Mouse (Mus musculus) lung, embryonic 16.5 days (tissue): ENCODE measurements around the gene Rps19bp1. TPM values are rescaled to one million over a fixed set of nuclear protein-coding genes. Genes with fewer than 3 reads are reported as not detected.

Experiments used
- ATAC-seq: fragments of 200-750 bp; cut with Nextera tagmentation; 2 replicates; pipeline ENCODE4 v1.8.0; 2017; ENCODE audit warnings: low read depth, mild to moderate bottlenecking, moderate library complexity
- H3K27ac ChIP-seq: fragments of 300-500 bp; sonication (generic); 2 replicates; pipeline ENCODE4 v1.5.1; 2014; ENCODE audit warnings: mild to moderate bottlenecking, control low read depth, low read length
- H3K27me3 ChIP-seq: fragments of 300-500 bp; sonication (generic); 2 replicates; pipeline ENCODE4 v1.6.1; 2014; ENCODE audit warnings: low read depth, low read length, mixed read lengths; ENCODE audit not compliant: control insufficient read depth, insufficient read depth
- H3K36me3 ChIP-seq: fragments of 300-500 bp; sonication (generic); 2 replicates; pipeline ENCODE4 v1.6.1; 2014; ENCODE audit warnings: low read length; ENCODE audit not compliant: control insufficient read depth, insufficient read depth
- H3K4me1 ChIP-seq: fragments of 300-500 bp; sonication (generic); replicated peaks from 2 replicates; pipeline ENCODE4 v1.6.1; 2014; ENCODE audit warnings: low read length, mixed read lengths; ENCODE audit not compliant: control insufficient read depth, insufficient read depth
- H3K4me2 ChIP-seq: fragments of 300-500 bp; sonication (generic); 2 replicates; pipeline ENCODE4 v1.6.1; 2014; ENCODE audit warnings: low read depth, low read length, control low read depth
- H3K4me3 ChIP-seq: fragments of 300-500 bp; sonication (generic); 2 replicates; pipeline ENCODE4 v1.5.1; 2014; ENCODE audit warnings: mild to moderate bottlenecking, low read length, control low read depth
- H3K9ac ChIP-seq: fragments of 300-500 bp; sonication (generic); 2 replicates; pipeline ENCODE4 v1.6.1; 2014; ENCODE audit warnings: low read length, control low read depth
- H3K9me3 ChIP-seq: fragments of 300-500 bp; sonication (generic); 2 replicates; pipeline ENCODE4 v1.6.1; 2016; ENCODE audit warnings: low read length; ENCODE audit not compliant: control insufficient read depth
- WGBS: fragments of 180-500 bp; shearing (Covaris S2); extraction: QIAGEN DNeasy Blood & Tissue Kit; methylation state at CpG from one replicate; pipeline ENCODE4 v1.1.7; 2014; 5-methylcytosine and 5-hydroxymethylcytosine counted together
- polyA plus RNA-seq: library from polyadenylated mRNA; unstranded; fragments of >200 nt; fragmentation: Nextera tagmentation; extraction: Ambion mirVana; gene quantifications from 2 replicates; pipeline ENCODE4 v1.2.1, GENCODE M21; 2015

The Rps19bp1 gene
- 40.3 and 44.2 TPM in 2 replicates for polyA plus RNA-seq

DNA sequence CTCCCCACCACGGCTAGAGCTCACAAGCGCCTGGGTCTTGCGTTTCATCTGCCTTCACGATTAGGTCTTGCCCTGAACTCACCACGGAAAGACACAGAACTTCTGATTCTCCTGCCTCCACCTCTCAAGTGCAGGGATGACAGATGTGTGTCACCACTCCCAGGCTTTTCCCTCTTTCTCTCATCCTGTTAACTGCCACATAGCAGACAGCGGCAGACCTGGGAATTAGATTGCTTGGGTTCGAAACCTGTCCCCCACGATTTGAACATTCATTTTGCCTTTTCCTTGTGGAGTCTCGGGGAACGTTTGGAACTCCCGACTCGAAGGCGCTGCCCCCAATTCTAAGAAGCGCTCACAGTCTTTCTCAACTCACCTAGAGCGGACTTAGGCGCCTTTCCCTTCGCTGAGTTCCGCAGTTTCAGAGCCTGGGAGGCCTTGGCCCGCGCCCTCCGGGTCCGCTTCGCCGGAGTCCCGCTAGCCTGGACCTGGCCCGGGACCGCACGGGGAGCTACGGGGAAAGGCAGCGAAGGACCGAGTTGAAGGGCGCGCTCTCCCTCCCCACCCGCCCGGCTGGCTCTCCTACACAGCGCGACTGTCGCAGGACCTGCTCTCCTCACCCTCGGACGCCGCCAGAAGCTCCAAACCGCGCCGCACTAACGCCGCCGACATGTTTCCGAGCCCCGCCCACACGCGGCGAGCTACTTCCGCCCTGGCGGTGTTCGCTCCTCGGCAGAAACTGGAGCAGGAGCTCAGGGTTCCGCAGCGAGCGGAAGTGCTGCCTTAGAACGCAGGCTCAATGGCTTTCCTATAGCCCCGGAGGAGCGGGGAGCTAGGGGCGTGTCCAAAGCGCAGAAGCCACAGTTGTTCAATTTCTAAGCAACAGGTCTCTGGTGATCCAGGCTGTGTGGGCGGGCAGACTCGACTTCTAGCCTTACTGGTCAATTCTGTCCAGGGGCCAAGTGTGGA, at the start of gene Rps19bp1:
Gene Rps19bp1, minus strand, starts transcription at position 706 of the 966 bp plus-strand sequence.
- H3K27ac ChIP-seq: peak within 1 kb of the TSS; percentile 63
- H3K4me2 ChIP-seq: peak within 1 kb of the TSS; percentile 92
- peak within 1 kb of the TSS; percentile 90 for H3K9ac ChIP-seq
- no peaks in the 10 kb centered on the region for H3K9me3 ChIP-seq
- peak; percentile 94 for ATAC-seq
- H3K4me1 ChIP-seq: peaks cover 10% of the 10 kb centered on the region
- H3K4me3 ChIP-seq: peak within 1 kb of the TSS; percentile 92
- peaks cover 4% of the 10 kb centered on the region for H3K36me3 ChIP-seq
- H3K27me3 ChIP-seq: no peaks in the 10 kb centered on the region
- WGBS: under 1% methylated on average over 66 of the region's 66 CpGs

DNA sequence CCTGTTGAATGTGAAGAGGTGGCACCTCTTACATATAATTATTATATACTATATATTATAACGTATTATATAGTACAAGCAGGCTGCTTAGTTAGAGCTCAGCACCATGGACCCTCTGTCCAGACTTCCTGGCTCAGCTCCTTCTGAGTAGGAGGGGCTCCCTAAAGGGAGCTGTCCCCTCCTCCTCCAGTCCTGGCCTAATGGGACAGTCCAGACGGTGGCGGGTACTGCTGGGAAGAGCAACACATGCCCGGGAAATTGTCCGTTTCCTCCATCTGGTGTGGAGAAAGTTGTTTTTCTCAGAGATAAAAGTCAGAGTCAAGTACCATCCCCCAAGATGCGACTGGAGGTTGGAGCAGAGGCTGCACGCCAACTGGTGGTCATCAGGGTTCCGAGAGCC, 42.0 kb upstream of the Rps19bp1 start:
- 32% methylated on average over 8 of the region's 8 CpGs for WGBS
- Histone ChIP-seq H3K4me3 (no peak overlapping the region), H3K36me3 (no peaks in the 10 kb centered on the region), H3K4me2 (no peak overlapping the region), H3K9ac (no peak overlapping the region), H3K9me3 (no peaks in the 10 kb centered on the region), H3K27ac (no peak overlapping the region), H3K4me1 (no peaks in the 10 kb centered on the region), H3K27me3 (no peaks in the 10 kb centered on the region)
- ATAC-seq: no peak

DNA sequence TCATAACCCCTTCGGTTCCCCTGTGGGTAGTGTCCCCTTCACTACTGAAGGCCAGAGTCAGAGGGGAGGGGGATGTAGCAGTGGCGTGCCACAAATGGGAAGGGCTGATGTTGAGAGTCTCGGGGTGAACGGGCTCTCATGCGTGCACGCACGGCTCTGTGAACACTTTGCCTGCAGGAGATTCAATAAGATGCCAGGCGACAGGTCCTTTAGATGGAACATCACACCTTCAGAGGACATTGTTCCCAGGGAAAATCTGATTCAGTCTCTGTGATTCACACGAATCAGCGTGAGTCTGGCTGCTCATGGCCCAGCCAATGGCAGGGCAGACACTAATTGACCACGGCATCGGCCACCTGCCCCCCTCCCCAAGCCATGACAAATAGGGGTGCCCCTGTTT, 40.1 kb upstream of the Rps19bp1 start:
- no peak for ATAC-seq
- Histone ChIP-seq H3K4me1 (no peaks in the 10 kb centered on the region), H3K9me3 (no peaks in the 10 kb centered on the region), H3K9ac (no peak overlapping the region), H3K4me2 (no peak overlapping the region), H3K27ac (no peak overlapping the region), H3K27me3 (no peaks in the 10 kb centered on the region), H3K4me3 (no peak overlapping the region), H3K36me3 (no peaks in the 10 kb centered on the region)
- WGBS: 75% methylated on average over 12 of the region's 12 CpGs

DNA sequence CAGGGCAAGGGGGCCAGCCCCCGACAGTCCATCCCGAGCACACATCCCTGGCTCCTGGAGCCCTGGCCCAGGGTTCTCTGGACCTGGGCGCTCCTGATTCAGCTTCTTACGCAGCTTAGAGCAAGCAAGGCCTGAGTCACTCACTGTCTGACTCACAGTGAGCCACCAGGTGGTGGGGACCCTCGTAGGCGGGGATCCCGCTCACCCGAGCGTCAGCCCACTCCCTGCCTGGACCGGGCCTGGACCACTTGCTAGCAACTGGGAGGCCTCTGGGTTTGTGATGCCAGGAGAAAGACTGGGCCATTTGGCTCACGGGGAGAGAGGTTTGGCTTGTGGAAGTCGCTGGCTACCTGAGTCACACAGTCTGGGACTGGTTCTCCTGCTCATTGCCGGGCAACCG, 39.7 kb upstream of the Rps19bp1 start:
- ATAC-seq: no peak
- WGBS: 69% methylated on average over 14 of the region's 14 CpGs
- H3K4me2 ChIP-seq: no peak overlapping the region
- no peak overlapping the region for H3K9ac ChIP-seq
- no peaks in the 10 kb centered on the region for H3K9me3 ChIP-seq
- H3K27me3 ChIP-seq: no peaks in the 10 kb centered on the region
- no peak overlapping the region for H3K4me3 ChIP-seq
- H3K4me1 ChIP-seq: no peaks in the 10 kb centered on the region
- H3K36me3 ChIP-seq: no peaks in the 10 kb centered on the region
- no peak overlapping the region for H3K27ac ChIP-seq

DNA sequence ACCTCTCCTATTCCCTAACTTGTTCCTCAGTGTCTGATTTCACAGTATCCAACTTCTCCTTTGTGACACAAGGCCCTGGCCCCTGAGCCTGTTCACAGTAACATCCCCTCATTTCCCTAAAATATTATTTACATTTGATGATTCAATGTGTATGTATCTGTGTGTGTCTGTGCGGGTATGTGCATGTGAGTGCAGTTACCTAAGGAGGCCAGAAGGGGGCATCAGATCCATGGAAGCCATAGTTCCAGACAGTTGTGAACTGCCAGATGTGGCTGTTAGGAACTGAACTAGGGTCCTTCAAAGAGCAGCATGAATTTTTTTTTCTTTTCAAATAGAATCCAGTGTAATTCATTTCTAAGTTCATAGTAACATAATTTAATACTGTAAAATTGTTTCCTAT, 33.0 kb upstream of the Rps19bp1 start:
- Histone ChIP-seq H3K4me3 (no peak overlapping the region), H3K4me2 (no peak overlapping the region), H3K36me3 (no peaks in the 10 kb centered on the region), H3K4me1 (no peaks in the 10 kb centered on the region), H3K27me3 (no peaks in the 10 kb centered on the region), H3K27ac (no peak overlapping the region), H3K9me3 (peaks cover 4% of the 10 kb centered on the region), H3K9ac (no peak overlapping the region)
- ATAC-seq: no peak
- 97% methylated on average over 1 of the region's 1 CpGs for WGBS

DNA sequence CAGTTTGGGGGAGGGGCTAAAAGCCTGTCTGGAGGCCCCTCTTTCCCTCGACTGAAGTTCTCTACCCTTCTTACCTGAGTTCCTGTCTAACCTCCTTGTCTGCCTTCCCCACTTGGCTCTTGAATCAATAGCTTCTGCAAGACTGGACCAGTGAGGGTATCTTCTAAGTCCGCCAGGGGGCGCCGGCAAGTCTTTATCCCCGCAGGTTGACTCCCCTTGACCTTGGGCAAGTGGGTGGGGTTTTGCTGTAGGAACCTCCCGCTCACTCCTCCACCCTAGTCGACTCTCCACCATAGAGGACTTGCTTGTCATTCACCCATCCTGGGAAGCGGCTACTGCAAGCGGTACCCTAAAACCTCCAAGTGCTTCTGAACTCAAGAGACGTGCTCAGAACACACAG, 25.3 kb upstream of the Rps19bp1 start:
- Histone ChIP-seq H3K4me2 (no peak overlapping the region), H3K27me3 (peaks cover 54% of the 10 kb centered on the region), H3K27ac (no peak overlapping the region), H3K4me1 (peaks cover 6% of the 10 kb centered on the region), H3K9me3 (no peaks in the 10 kb centered on the region), H3K36me3 (no peaks in the 10 kb centered on the region), H3K9ac (no peak overlapping the region), H3K4me3 (no peak overlapping the region)
- WGBS: 10% methylated on average over 10 of the region's 10 CpGs
- ATAC-seq: no peak

DNA sequence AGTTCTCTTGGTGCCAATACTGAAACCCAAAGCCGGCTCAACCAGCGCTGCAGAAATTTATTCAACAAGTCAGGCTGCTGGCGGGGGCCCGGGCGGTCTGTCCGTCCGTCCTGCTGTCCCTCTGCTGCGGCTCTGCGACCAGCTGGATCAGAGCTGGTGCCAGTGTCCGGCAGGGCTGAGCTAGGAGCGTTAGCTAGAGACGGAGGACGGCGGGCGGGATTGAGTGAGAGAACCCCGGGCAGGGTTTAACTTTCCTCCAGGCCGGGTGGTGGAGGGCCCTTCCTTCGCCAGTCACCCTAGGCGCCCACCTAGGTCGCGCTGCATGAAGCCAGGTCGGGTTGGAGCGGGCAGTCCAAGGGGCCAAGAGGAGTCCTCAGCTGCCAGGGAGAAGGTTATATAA, 23.9 kb upstream of the Rps19bp1 start:
- 3% methylated on average over 23 of the region's 23 CpGs for WGBS

DNA sequence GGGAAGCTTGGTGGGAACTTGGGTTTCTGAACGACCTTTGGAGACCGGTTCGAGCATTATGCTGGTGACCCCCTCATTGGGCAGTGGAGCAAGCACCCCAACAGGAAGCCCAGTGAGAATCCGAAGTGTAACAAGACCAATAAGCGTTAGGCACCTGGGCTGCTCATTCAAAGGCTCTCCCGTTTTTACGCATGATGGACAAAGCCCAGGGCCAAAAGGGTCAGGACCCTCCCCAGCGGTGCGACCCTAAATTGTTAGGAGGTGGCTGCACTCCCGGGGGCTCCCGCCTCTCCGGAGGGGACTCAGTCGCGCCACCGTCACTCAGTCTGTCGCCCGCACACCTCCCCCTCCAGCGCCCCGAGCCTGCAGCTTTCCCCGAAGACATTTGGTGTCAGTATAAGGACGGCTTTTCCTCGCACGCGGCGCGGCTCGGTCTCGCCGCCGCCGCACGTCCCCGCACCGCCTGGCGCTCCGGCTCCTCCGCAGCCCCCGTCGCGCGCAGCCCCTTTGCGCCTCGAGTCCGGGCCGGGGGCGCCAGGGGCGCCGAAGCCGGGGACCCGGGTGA, 22.8 kb upstream of the Rps19bp1 start, which contains the start of gene Cacna1i:
Gene Cacna1i, plus strand, starts transcription at position 388 of the 565 bp plus-strand sequence.
- ATAC-seq: no peak
- Histone ChIP-seq H3K4me3 (peak within 1 kb of the TSS; percentile 48), H3K27ac (no peak within 1 kb of the TSS), H3K9me3 (no peaks in the 10 kb centered on the region), H3K9ac (no peak within 1 kb of the TSS), H3K27me3 (peaks cover 55% of the 10 kb centered on the region), H3K4me2 (peak within 1 kb of the TSS; percentile 83), H3K36me3 (no peaks in the 10 kb centered on the region), H3K4me1 (peaks cover 6% of the 10 kb centered on the region)
- 1% methylated on average over 43 of the region's 50 CpGs for WGBS

More for the DNA sequence above, 23.9 kb upstream of the Rps19bp1 start:
- H3K27me3 ChIP-seq: peaks cover 55% of the 10 kb centered on the region
- peaks cover 6% of the 10 kb centered on the region for H3K4me1 ChIP-seq
- H3K27ac ChIP-seq: no peak overlapping the region
- H3K36me3 ChIP-seq: no peaks in the 10 kb centered on the region
- peak overlapping the region; percentile 83 for H3K4me2 ChIP-seq
- H3K9me3 ChIP-seq: no peaks in the 10 kb centered on the region
- H3K4me3 ChIP-seq: peak overlapping the region; percentile 48
- H3K9ac ChIP-seq: no peak overlapping the region
- ATAC-seq: no peak

DNA sequence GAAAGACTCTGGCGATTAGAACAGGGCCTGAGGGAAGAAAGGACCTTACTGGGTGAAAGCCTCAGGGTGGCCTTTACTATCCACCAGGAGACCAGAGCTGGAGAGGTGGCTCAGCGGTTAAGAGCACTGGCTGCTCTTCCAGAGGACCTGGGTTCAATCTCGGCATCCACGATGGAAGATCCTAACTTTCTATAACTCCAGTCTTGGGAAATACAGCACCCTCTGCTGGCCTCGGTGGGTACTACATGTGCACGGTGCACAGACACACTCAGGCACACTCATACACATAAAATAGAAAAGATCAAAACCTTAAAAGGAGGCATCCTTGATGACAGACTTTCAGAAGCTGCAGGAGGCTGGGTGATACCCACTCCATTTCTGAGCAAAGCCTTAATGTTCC, 16.5 kb upstream of the Rps19bp1 start:
- 18% methylated on average over 6 of the region's 6 CpGs for WGBS
- ATAC-seq: no peak
- Histone ChIP-seq H3K27ac (no peak overlapping the region), H3K9ac (no peak overlapping the region), H3K36me3 (no peaks in the 10 kb centered on the region), H3K27me3 (peaks cover 12% of the 10 kb centered on the region), H3K4me3 (no peak overlapping the region), H3K4me2 (no peak overlapping the region), H3K4me1 (no peaks in the 10 kb centered on the region), H3K9me3 (no peaks in the 10 kb centered on the region)
